Comparison of ENCODE assay signal across 8 mouse cellular contexts in the genomic region with DNA sequence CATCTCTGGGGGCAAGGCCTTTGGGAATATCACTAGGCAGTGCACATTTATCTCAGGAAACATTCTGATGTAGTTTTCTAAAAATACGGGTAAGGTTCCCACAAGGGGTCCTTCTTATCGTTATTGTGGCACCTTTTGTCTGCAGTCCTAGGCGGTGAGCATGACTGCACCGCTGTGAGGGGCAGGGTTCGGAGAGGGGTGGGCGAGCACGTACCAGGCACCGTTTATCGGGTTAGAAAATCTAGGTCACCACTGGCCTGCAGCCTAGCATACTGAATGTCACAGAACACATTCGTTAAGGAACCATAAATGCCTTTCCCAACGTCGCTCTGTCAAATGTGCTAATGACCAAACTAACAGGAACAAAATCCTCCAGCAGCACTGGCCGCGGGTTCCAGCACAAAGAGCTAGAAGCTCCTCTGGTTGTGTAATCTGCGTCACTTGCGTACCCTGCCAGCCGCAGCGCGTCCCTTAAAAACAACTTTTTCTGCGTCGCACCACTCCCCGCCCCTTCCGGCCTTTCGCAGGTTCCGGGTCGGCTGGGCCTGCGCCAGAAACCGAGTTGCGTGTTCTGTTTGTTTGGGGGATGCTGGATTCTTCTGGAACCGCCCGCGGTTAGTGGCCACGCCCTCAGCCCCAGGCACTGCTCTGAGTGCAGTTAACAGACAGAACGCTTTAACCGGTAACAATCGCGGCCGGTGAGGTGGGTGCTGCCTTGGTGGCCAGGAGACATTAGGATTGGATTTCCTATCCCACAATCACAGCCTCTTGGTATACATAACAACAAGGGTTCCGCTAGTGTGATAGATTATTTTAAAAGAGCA. TPM values are rescaled to one million over a fixed set of nuclear protein-coding genes. Genes with fewer than 3 reads are reported as not detected.
A peak's percentile ranks its signal among the peaks of the same experiment; 100 is the strongest.
DNase-seq lines count a peak whose midpoint lies in the region; ATAC-seq and TF ChIP-seq lines count a peak whose summit lies in the region.

A gene (plus strand): TSS at position 517 of the 824 bp plus-strand sequence.

- H3K9me3 ChIP-seq in hindbrain, embryonic 11.5 days (ENCODE audit: control insufficient read depth, low read length): no peaks in the 10 kb centered on the region
- no peaks in the 10 kb centered on the region for H3K9me3 ChIP-seq in lung, embryonic 16.5 days (ENCODE audit: control insufficient read depth, low read length)

- H3K4me1 ChIP-seq in hindbrain, embryonic 11.5 days (replicated peaks; ENCODE audit: control insufficient read depth, insufficient read depth, low read length): peaks cover 3% of the 10 kb centered on the region; the same call in 1 of the 2 replicates
- peaks cover 5% of the 10 kb centered on the region; the same call in 1 of the 2 replicates for H3K4me1 ChIP-seq in lung, embryonic 16.5 days (replicated peaks; ENCODE audit: control insufficient read depth, insufficient read depth, low read length)
- H3K4me1 ChIP-seq in thymus, adult 2 months (replicated peaks; ENCODE audit: control insufficient read depth, insufficient read depth, low read length): peaks cover 11% of the 10 kb centered on the region

- H3K27ac ChIP-seq in hindbrain, embryonic 11.5 days (ENCODE audit: low read depth, low read length): peak within 1 kb of the TSS; percentile 95
- peak within 1 kb of the TSS; percentile 99 for H3K27ac ChIP-seq in lung, embryonic 16.5 days (ENCODE audit: low read length)
- H3K27ac ChIP-seq in thymus, adult 2 months (ENCODE audit: control insufficient read depth, insufficient read depth, low read length): peak within 1 kb of the TSS; percentile 79

- 1% methylated on average over 39 of the region's 39 CpGs for WGBS in hindbrain, embryonic 11.5 days
- WGBS in lung, embryonic 16.5 days: under 1% methylated on average over 39 of the region's 39 CpGs
- 1% methylated on average over 39 of the region's 39 CpGs for WGBS in thymus, adult 2 months

- peaks cover 4% of the 10 kb centered on the region for H3K27me3 ChIP-seq in Patski
- no peaks in the 10 kb centered on the region for H3K27me3 ChIP-seq in hindbrain, embryonic 11.5 days (ENCODE audit: control insufficient read depth, insufficient read depth, low read length)
- no peaks in the 10 kb centered on the region for H3K27me3 ChIP-seq in lung, embryonic 16.5 days (ENCODE audit: control insufficient read depth, insufficient read depth, low read depth, low read length)
- H3K27me3 ChIP-seq in thymus, adult 2 months (ENCODE audit: control insufficient read depth, insufficient read depth, low read length): no peaks in the 10 kb centered on the region

- CTCF ChIA-PET in Patski (lab: Charles Lee): interaction anchor here (1.3 kb wide), 1 partner anchor 91 kb away, joined by 4 read pairs; no protein-coding TSS in a partner anchor

- POLR2A ChIA-PET in Patski (lab: Charles Lee): interaction anchor here (0.6 to 1.5 kb wide), 4 partner anchors 24 to 42 kb away, joined by 3 to 5 read pairs (median 3); a partner anchor contains a TSS

- no peak for TF ChIP-seq CTCF in Patski (IDR thresholded peaks at IDR 0.05)
- TF ChIP-seq CTCF in thymus, adult 2 months (IDR thresholded peaks at IDR 0.05; ENCODE audit: borderline replicate concordance, control insufficient read depth, extremely low read depth, insufficient read depth, low read length, poor library complexity): 0 out of 2 replicates have a peak, but pooled peaks have one; percentile 36

- DNase-seq in Patski (ENCODE audit: low read depth, low spot score): no peak
- DNase-seq in cerebellum, postnatal 14 days: peak; percentile 99 to 100
- peak; percentile 94 to 96 for DNase-seq in frontal cortex, postnatal 10 days (ENCODE audit: low spot score in 2 of 2)
- DNase-seq in hindbrain, embryonic 11.5 days (ENCODE audit: low spot score): peak; percentile 93
- DNase-seq in layer of hippocampus, adult 9-11 months: peak; percentile 97
- peak; percentile 94 for DNase-seq in ovary, adult 18-20 months (ENCODE audit: low spot score)
- peak; percentile 85 for DNase-seq in thymus, adult 2 months

- H3K4me2 ChIP-seq in hindbrain, embryonic 11.5 days (replicated peaks; ENCODE audit: low read depth, low read length): peak within 1 kb of the TSS; percentile 75
- H3K4me2 ChIP-seq in lung, embryonic 16.5 days (ENCODE audit: low read depth, low read length): peak within 1 kb of the TSS; percentile 70

- peak; percentile 80 for TF ChIP-seq POLR2A in thymus, adult 2 months (IDR thresholded peaks at IDR 0.05; ENCODE audit: control insufficient read depth, extremely low read depth, insufficient read depth, low read length, poor library complexity)

- peak within 1 kb of the TSS; percentile 55 for H3K4me3 ChIP-seq in hindbrain, embryonic 11.5 days (ENCODE audit: low read depth, low read length)
- H3K4me3 ChIP-seq in lung, embryonic 16.5 days (ENCODE audit: low read length): peak within 1 kb of the TSS; percentile 58
- peak within 1 kb of the TSS; percentile 52 for H3K4me3 ChIP-seq in thymus, adult 2 months (ENCODE audit: control insufficient read depth, insufficient read depth, low read length)

- in situ Hi-C loops in Patski (cut with MboI; ENCODE audit: low pct_unique_long_range_greater_than_20kb): no loop called here

- peak; percentile 59 for ATAC-seq in Patski
- peak; percentile 93 for ATAC-seq in hindbrain, embryonic 11.5 days (ENCODE audit: low FRiP score)
- peak; percentile 95 for ATAC-seq in lung, embryonic 16.5 days (ENCODE audit: low read depth)

- peaks cover 2% of the 10 kb centered on the region; the same call in 1 of the 2 replicates for H3K36me3 ChIP-seq in hindbrain, embryonic 11.5 days (ENCODE audit: control insufficient read depth, insufficient read depth, low read length)
- no peaks in the 10 kb centered on the region for H3K36me3 ChIP-seq in lung, embryonic 16.5 days (ENCODE audit: control insufficient read depth, insufficient read depth, low read length)
- H3K36me3 ChIP-seq in thymus, adult 2 months (ENCODE audit: control insufficient read depth, insufficient read depth, low read length): no peaks in the 10 kb centered on the region

- H3K9ac ChIP-seq in hindbrain, embryonic 11.5 days (ENCODE audit: low read depth, low read length): peak within 1 kb of the TSS; percentile 85
- H3K9ac ChIP-seq in lung, embryonic 16.5 days (ENCODE audit: low read length): peak within 1 kb of the TSS; percentile 66

RNA-seq across cellular contexts. Expression of the gene that starts here (rescaled TPM):
- polyA plus RNA-seq in Patski (2021): 21.5 TPM
- 13.9 and 17.2 TPM in 2 replicates for polyA plus RNA-seq in hindbrain, embryonic 11.5 days (2014; fragmentation: Nextera tagmentation; extraction: Ambion mirVana)
- 5.8 and 8.8 TPM in 2 replicates for polyA plus RNA-seq in lung, embryonic 16.5 days (2015; fragmentation: Nextera tagmentation; extraction: Ambion mirVana)
- polyA plus RNA-seq in thymus, adult 2 months (2012; rRNA removed): 41.4 and 58.7 TPM in 2 replicates
